In genomic region chr9:121975321-121975720, GRCm38 (mm10) we compare ENCODE assay signal across 32 mouse cellular contexts. TPM values are rescaled to one million over a fixed set of nuclear protein-coding genes. Genes with fewer than 3 reads are reported as not detected.
DNase-seq lines count a peak whose midpoint lies in the region; ATAC-seq lines count a peak whose summit lies in the region.
"Had no signal": no experiment of that assay in that cellular context is flagged by ENCODE, and none has a peak within 500 bp of the region (broad histone marks: within the 10 kb centered on the region; RNA-seq: fewer than 3 reads in every experiment).

No protein-coding gene starts in this region.

- no peaks in the 10 kb centered on the region; the same call in 1 of the 2 replicates for H3K27me3 ChIP-seq in heart, embryonic 12.5 days (replicated peaks)
- no peaks in the 10 kb centered on the region for H3K27me3 ChIP-seq in midbrain, embryonic 11.5 days (ENCODE audit: control insufficient read depth, insufficient read depth, low read length)
- no peaks in the 10 kb centered on the region for H3K27me3 ChIP-seq in midbrain, embryonic 16.5 days (ENCODE audit: control insufficient read depth, insufficient read depth, low read depth, low read length)
- H3K27me3 ChIP-seq: hindbrain, embryonic 12.5 days; kidney, embryonic 15.5 days; neural tube, embryonic 12.5 days had no signal

- no peaks in the 10 kb centered on the region for H3K9me3 ChIP-seq in heart, embryonic 12.5 days (replicated peaks)
- no peaks in the 10 kb centered on the region for H3K9me3 ChIP-seq in midbrain, embryonic 11.5 days (ENCODE audit: control insufficient read depth, low read length)
- no peaks in the 10 kb centered on the region for H3K9me3 ChIP-seq in midbrain, embryonic 16.5 days (replicated peaks; ENCODE audit: control insufficient read depth, low read length, poor library complexity, severe bottlenecking)
- H3K9me3 ChIP-seq: heart, embryonic 10.5 days; hindbrain, embryonic 12.5 days; kidney, embryonic 15.5 days; midbrain, embryonic 10.5 days; neural tube, embryonic 12.5 days had no signal

- no peak overlapping the region for H3K27ac ChIP-seq in heart, embryonic 12.5 days (ENCODE audit: poor library complexity, severe bottlenecking)
- no peak overlapping the region for H3K27ac ChIP-seq in midbrain, embryonic 11.5 days (ENCODE audit: low read depth, low read length)
- no peak overlapping the region for H3K27ac ChIP-seq in midbrain, embryonic 16.5 days (ENCODE audit: low read length)
- H3K27ac ChIP-seq: heart, embryonic 10.5 days; hindbrain, embryonic 12.5 days; kidney, embryonic 15.5 days; liver, embryonic 14.5 days; midbrain, embryonic 10.5 days; neural tube, embryonic 12.5 days had no signal

- peak; percentile 90 for DNase-seq in heart, adult 11 months
- peak; percentile 53 for DNase-seq in midbrain, embryonic 11.5 days (ENCODE audit: low spot score, missing footprints)
- peak; percentile 67 for DNase-seq in NIH3T3 (ENCODE audit: low read depth)
- DNase-seq in thymus, postnatal 36 days: no peak
- DNase-seq: adrenal gland, postnatal 25 days; cerebellum, adult 2 months; forebrain, postnatal 0 days; gastrocnemius, postnatal 10 days; heart, postnatal 36 days; kidney, adult 18-20 months; kidney, postnatal 25 days; left cerebral cortex, postnatal 4 days; liver; lung, embryonic 14.5 days; right cerebral cortex, postnatal 4 days; thymus, adult 18-20 months; thymus, postnatal 25 days had no signal

- H3K4me2 ChIP-seq in heart, embryonic 12.5 days: no peak overlapping the region
- H3K4me2 ChIP-seq in midbrain, embryonic 11.5 days: no peak overlapping the region
- no peak overlapping the region for H3K4me2 ChIP-seq in midbrain, embryonic 16.5 days (ENCODE audit: low read length)
- H3K4me2 ChIP-seq: hindbrain, embryonic 12.5 days; kidney, embryonic 15.5 days; lung, embryonic 14.5 days; neural tube, embryonic 12.5 days had no signal

- H3K36me3 ChIP-seq in heart, embryonic 12.5 days: no peaks in the 10 kb centered on the region
- H3K36me3 ChIP-seq in midbrain, embryonic 11.5 days (ENCODE audit: control insufficient read depth, insufficient read depth, low read length): no peaks in the 10 kb centered on the region
- no peaks in the 10 kb centered on the region for H3K36me3 ChIP-seq in midbrain, embryonic 16.5 days (ENCODE audit: control insufficient read depth, insufficient read depth, low read length)
- H3K36me3 ChIP-seq: heart, embryonic 10.5 days; hindbrain, embryonic 12.5 days; kidney, embryonic 15.5 days; midbrain, embryonic 10.5 days had no signal

- 81% methylated on average over 2 of the region's 2 CpGs for WGBS in heart, embryonic 12.5 days
- 78% methylated on average over 2 of the region's 2 CpGs for WGBS in midbrain, embryonic 11.5 days
- WGBS in midbrain, embryonic 16.5 days: 77% methylated on average over 2 of the region's 2 CpGs

- no peak for ATAC-seq in heart, embryonic 12.5 days (ENCODE audit: insufficient number of reproducible peaks, low FRiP score)
- ATAC-seq in midbrain, embryonic 11.5 days (ENCODE audit: low FRiP score): no peak
- no peak for ATAC-seq in midbrain, embryonic 16.5 days
- ATAC-seq: activated CD4-positive, CD25-positive, alpha-beta regulatory T cell, adult 4 months; forebrain, postnatal 0 days had no signal

- H3K9ac ChIP-seq in heart, embryonic 12.5 days: no peak overlapping the region
- no peak overlapping the region for H3K9ac ChIP-seq in midbrain, embryonic 11.5 days (ENCODE audit: low read length)
- H3K9ac ChIP-seq in midbrain, embryonic 16.5 days (ENCODE audit: low read depth, low read length): no peak overlapping the region
- H3K9ac ChIP-seq: forebrain, postnatal 0 days; hindbrain, embryonic 12.5 days; kidney, embryonic 15.5 days; liver, embryonic 14.5 days; lung, embryonic 14.5 days; neural tube, embryonic 12.5 days had no signal

- no peak overlapping the region for H3K4me3 ChIP-seq in heart, embryonic 12.5 days
- H3K4me3 ChIP-seq in midbrain, embryonic 11.5 days (ENCODE audit: low read depth, low read length): no peak overlapping the region
- no peak overlapping the region for H3K4me3 ChIP-seq in midbrain, embryonic 16.5 days (ENCODE audit: low read depth, low read length)
- H3K4me3 ChIP-seq: erythroblast, embryonic 14.5 days; heart, embryonic 10.5 days; hindbrain, embryonic 12.5 days; kidney, embryonic 15.5 days; midbrain, embryonic 10.5 days; myocyte; neural tube, embryonic 12.5 days had no signal

- no peaks in the 10 kb centered on the region; the same call in 1 of the 2 replicates for H3K4me1 ChIP-seq in heart, embryonic 12.5 days (replicated peaks)
- H3K4me1 ChIP-seq in midbrain, embryonic 11.5 days (ENCODE audit: control insufficient read depth, insufficient read depth, low read length): no peaks in the 10 kb centered on the region
- no peaks in the 10 kb centered on the region for H3K4me1 ChIP-seq in midbrain, embryonic 16.5 days (ENCODE audit: control insufficient read depth, insufficient read depth, low read length)
- H3K4me1 ChIP-seq: hindbrain, embryonic 12.5 days; midbrain, embryonic 10.5 days; neural tube, embryonic 12.5 days had no signal

RNA-seq across cellular contexts. Expression of gene Pomgnt2, which starts 21.6 kb away (rescaled TPM):
- 14.3 and 14.7 TPM in 2 replicates for polyA plus RNA-seq in heart, embryonic 12.5 days (2016; fragmentation: Nextera tagmentation; extraction: Ambion mirVana)
- 8.9 and 9.7 TPM in 2 replicates for polyA plus RNA-seq in midbrain, embryonic 11.5 days (2014; fragmentation: Nextera tagmentation; extraction: Ambion mirVana)
- 40.2 and 42.0 TPM in 2 replicates for polyA plus RNA-seq in midbrain, embryonic 16.5 days (2015; fragmentation: Nextera tagmentation; extraction: Ambion mirVana)
- polyA plus RNA-seq: activated CD4-positive, CD25-positive, alpha-beta regulatory T cell, adult 4 months had no signal

RNA-seq across cellular contexts. Expression of gene Fam198a, which starts 24.5 kb away (rescaled TPM):
- 0.68 and 1.00 TPM in 2 replicates for polyA plus RNA-seq in heart, embryonic 12.5 days (2016; fragmentation: Nextera tagmentation; extraction: Ambion mirVana)
- polyA plus RNA-seq in midbrain, embryonic 11.5 days (2014; fragmentation: Nextera tagmentation; extraction: Ambion mirVana): 0.23 and 0.52 TPM in 2 replicates
- polyA plus RNA-seq in midbrain, embryonic 16.5 days (2015; fragmentation: Nextera tagmentation; extraction: Ambion mirVana): 1.5 and 2.6 TPM in 2 replicates
- polyA plus RNA-seq: activated CD4-positive, CD25-positive, alpha-beta regulatory T cell, adult 4 months; C2C12; erythroblast, embryonic 14.5 days had no signal

RNA-seq across cellular contexts. Expression of gene Cyp8b1, which starts 59.2 kb away (rescaled TPM):
- not detected in 2 replicates for polyA plus RNA-seq in heart, embryonic 12.5 days (2016; fragmentation: Nextera tagmentation; extraction: Ambion mirVana)
- polyA plus RNA-seq in midbrain, embryonic 11.5 days (2014; fragmentation: Nextera tagmentation; extraction: Ambion mirVana): not detected in 2 replicates
- not detected in 2 replicates for polyA plus RNA-seq in midbrain, embryonic 16.5 days (2015; fragmentation: Nextera tagmentation; extraction: Ambion mirVana)
- polyA plus RNA-seq: activated CD4-positive, CD25-positive, alpha-beta regulatory T cell, adult 4 months; C2C12; cerebellum, adult 2 months; cortical plate, adult 2 months; erythroblast, embryonic 14.5 days; forebrain, embryonic 11.5 days; forebrain, postnatal 0 days; heart, embryonic 10.5 days; hindbrain, embryonic 12.5 days; lung, embryonic 14.5 days; midbrain, embryonic 10.5 days; midbrain, postnatal 0 days; myocyte; neural tube, embryonic 12.5 days had no signal

Comparison
In these comparisons a context has a peak if more than half of its experiments do, and no peak if none do; other contexts are left out.
1. DNase-seq: peak in heart, adult 11 months (single experiment), midbrain, embryonic 11.5 days (single experiment) and NIH3T3 (single experiment); none in thymus, postnatal 36 days (0 of 2).